Mouse (Mus musculus): ENCODE measurements around the gene Rps3. TPM values are rescaled to one million over a fixed set of nuclear protein-coding genes. Genes with fewer than 3 reads are reported as not detected.

Rps3 gene
- polyA plus RNA-seq, 1 experiment from 2014 or later: 969 TPM

DNA sequence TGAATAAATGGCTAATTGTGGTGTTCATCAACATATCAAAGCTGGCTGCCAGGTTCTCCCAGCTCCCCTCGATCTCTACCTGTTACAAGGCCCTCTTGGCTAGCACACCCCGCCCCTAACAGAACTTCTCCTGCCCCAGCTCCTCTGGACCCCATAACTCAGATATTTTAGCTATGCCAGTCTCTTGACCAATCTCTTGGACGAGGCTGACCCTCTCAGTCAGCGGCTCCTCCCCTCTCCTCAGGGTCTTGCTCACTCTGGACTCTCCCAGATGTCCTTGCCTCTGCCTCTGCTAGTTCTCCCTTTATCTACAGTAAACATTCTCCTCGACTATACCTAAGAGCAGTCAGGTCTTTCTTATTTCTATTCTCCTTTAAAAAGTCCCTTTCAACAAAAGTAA, 17.1 kb upstream of the Rps3 start:
- ATAC-seq (ENCODE audit: insufficient read depth) (peak; percentile 71; the same call in 1 of the 2 replicates), DNase-seq (no peak)
- H3K4me3 ChIP-seq (ENCODE audit: low read depth, low read length): no peak overlapping the region
- no peaks in the 10 kb centered on the region for H3K27me3 ChIP-seq (ENCODE audit: insufficient read depth, low read length)
- no peak overlapping the region for H3K9ac ChIP-seq
- TF ChIP-seq CTCF (IDR thresholded peaks at IDR 0.05; ENCODE audit: low read depth): no peak
- no peak overlapping the region for H3K4me2 ChIP-seq
- no peak overlapping the region for H3K27ac ChIP-seq (ENCODE audit: low read depth)
- WGBS: 19% methylated on average over 5 of the region's 5 CpGs
- 0 out of 2 replicates have a peak, but pooled peaks cover 3% of the 10 kb centered on the region for H3K4me1 ChIP-seq (ENCODE audit: insufficient read depth)
- H3K36me3 ChIP-seq (ENCODE audit: insufficient read depth): no peaks in the 10 kb centered on the region
- no peaks in the 10 kb centered on the region for H3K9me3 ChIP-seq (ENCODE audit: low read depth, low read length)

DNA sequence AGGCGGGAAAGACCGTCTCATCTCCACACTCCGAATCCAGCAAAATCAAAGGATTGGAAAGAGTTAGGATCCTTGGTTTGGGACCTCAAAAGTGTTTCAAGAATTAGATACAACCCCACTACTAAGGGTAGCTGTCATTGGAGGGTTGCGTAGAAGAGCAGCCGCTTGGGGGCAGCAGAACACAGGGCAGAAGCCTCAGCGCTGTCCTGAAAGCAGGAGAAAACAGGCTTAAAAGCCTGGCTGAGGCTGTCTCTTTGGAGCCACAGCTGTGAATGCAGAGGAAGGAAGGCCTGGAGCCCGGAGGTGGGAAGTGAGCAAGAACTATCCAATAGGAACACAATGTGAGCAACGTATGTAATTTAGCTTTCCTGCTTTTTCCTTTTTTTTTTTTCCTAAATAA, 16.7 kb upstream of the Rps3 start:
- no peak overlapping the region for H3K27ac ChIP-seq (ENCODE audit: low read depth)
- no peaks in the 10 kb centered on the region for H3K36me3 ChIP-seq (ENCODE audit: insufficient read depth)
- H3K9ac ChIP-seq: no peak overlapping the region
- no peak overlapping the region for H3K4me3 ChIP-seq (ENCODE audit: low read depth, low read length)
- H3K4me2 ChIP-seq: no peak overlapping the region
- H3K27me3 ChIP-seq (ENCODE audit: insufficient read depth, low read length): no peaks in the 10 kb centered on the region
- DNase-seq: peak; percentile 96
- WGBS: 3% methylated on average over 8 of the region's 8 CpGs
- peak; percentile 92 for ATAC-seq (ENCODE audit: insufficient read depth)
- H3K9me3 ChIP-seq (ENCODE audit: low read depth, low read length): no peaks in the 10 kb centered on the region
- 0 out of 2 replicates have a peak, but pooled peaks cover 3% of the 10 kb centered on the region for H3K4me1 ChIP-seq (ENCODE audit: insufficient read depth)
- TF ChIP-seq CTCF (IDR thresholded peaks at IDR 0.05; ENCODE audit: low read depth): peak; percentile 95

- DNase-seq: peak; percentile 66
These were observed 15.6 kb upstream of the Rps3 start for GRCm38 (mm10) chr7:99499128-99499527.

DNA sequence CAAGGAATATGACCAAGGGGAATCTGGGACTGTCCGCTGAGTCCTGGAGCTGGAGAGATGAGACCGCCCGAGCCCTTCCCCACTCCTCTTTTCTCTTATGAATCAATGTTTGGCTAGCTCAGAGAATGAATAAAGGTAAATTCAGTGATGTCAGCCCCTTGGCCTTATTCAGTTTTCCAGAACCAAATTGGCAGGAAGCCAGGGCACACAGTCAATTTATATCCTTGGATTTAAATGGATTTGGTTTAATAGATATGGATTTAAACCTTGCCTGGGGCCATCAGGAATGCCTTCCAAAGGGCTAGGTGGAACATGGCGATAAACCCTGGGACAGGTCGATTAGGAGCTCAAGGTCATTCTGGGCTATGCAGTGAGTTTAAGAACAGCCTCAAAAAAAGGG, 6.2 kb upstream of the Rps3 start:
- DNase-seq (no peak), ATAC-seq (ENCODE audit: insufficient read depth) (no peak)
- H3K4me2 ChIP-seq: no peak overlapping the region
- no peak overlapping the region for H3K27ac ChIP-seq (ENCODE audit: low read depth)
- no peak overlapping the region for H3K9ac ChIP-seq
- TF ChIP-seq CTCF (IDR thresholded peaks at IDR 0.05; ENCODE audit: low read depth): no peak
- no peaks in the 10 kb centered on the region for H3K9me3 ChIP-seq (ENCODE audit: low read depth, low read length)
- no peak overlapping the region for H3K4me3 ChIP-seq (ENCODE audit: low read depth, low read length)
- H3K27me3 ChIP-seq (ENCODE audit: insufficient read depth, low read length): no peaks in the 10 kb centered on the region
- H3K4me1 ChIP-seq (ENCODE audit: insufficient read depth): no peaks in the 10 kb centered on the region
- 70% methylated on average over 5 of the region's 5 CpGs for WGBS
- no peaks in the 10 kb centered on the region for H3K36me3 ChIP-seq (ENCODE audit: insufficient read depth)

More at GRCm38 (mm10) chr7:99499128-99499527, 15.6 kb upstream of the Rps3 start:
- 30% methylated on average over 1 of the region's 1 CpGs for WGBS
- no peak; the same call in 1 of the 2 replicates for ATAC-seq (ENCODE audit: insufficient read depth)
- H3K9ac ChIP-seq: no peak overlapping the region
- no peak overlapping the region for H3K27ac ChIP-seq (ENCODE audit: low read depth)
- no peak overlapping the region for H3K4me2 ChIP-seq
- H3K27me3 ChIP-seq (ENCODE audit: insufficient read depth, low read length): no peaks in the 10 kb centered on the region
- TF ChIP-seq CTCF (IDR thresholded peaks at IDR 0.05; ENCODE audit: low read depth): no peak
- H3K36me3 ChIP-seq (ENCODE audit: insufficient read depth): no peaks in the 10 kb centered on the region
- H3K4me1 ChIP-seq (ENCODE audit: insufficient read depth): 0 out of 2 replicates have a peak, but pooled peaks cover 3% of the 10 kb centered on the region
- H3K4me3 ChIP-seq (ENCODE audit: low read depth, low read length): no peak overlapping the region
- H3K9me3 ChIP-seq (ENCODE audit: low read depth, low read length): no peaks in the 10 kb centered on the region

DNA sequence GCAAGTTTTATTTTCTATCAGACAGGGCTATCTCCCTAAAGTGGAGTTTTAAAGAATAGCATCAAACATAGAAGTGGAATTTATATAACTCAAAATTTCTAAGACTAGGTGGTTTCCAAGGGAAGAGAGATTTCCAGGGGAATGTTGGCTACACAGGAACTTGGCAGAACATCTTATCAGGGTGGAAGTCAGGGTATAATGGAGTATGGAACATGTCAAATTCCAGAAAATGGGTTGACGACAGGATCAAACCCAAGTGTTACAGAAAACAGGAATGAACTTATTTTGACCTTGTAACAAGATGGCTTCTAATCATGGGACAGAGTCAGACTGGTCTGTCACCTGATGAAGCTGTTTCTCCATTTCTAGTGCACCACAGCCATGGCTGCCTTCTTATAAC, 1.1 kb upstream of the Rps3 start:
- DNase-seq (no peak), ATAC-seq (ENCODE audit: insufficient read depth) (no peak)
- Histone ChIP-seq H3K9me3 (ENCODE audit: low read depth, low read length) (no peaks in the 10 kb centered on the region), H3K9ac (no peak overlapping the region), H3K4me2 (no peak overlapping the region), H3K4me1 (ENCODE audit: insufficient read depth) (peaks cover 13% of the 10 kb centered on the region; the same call in 1 of the 2 replicates), H3K4me3 (ENCODE audit: low read depth, low read length) (no peak overlapping the region), H3K27ac (ENCODE audit: low read depth) (no peak overlapping the region), H3K27me3 (ENCODE audit: insufficient read depth, low read length) (no peaks in the 10 kb centered on the region), H3K36me3 (ENCODE audit: insufficient read depth) (peaks cover 30% of the 10 kb centered on the region)
- WGBS: 83% methylated on average over 1 of the region's 1 CpGs
- no peak for TF ChIP-seq CTCF (IDR thresholded peaks at IDR 0.05; ENCODE audit: low read depth)

- H3K4me1 ChIP-seq (ENCODE audit: insufficient read depth): peaks cover 13% of the 10 kb centered on the region; the same call in 1 of the 2 replicates
- ATAC-seq (ENCODE audit: insufficient read depth) (peak; percentile 46; the same call in 1 of the 2 replicates), DNase-seq (no peak)
- no peaks in the 10 kb centered on the region for H3K27me3 ChIP-seq (ENCODE audit: insufficient read depth, low read length)
- WGBS: 41% methylated on average over 8 of the region's 8 CpGs
- H3K9me3 ChIP-seq (ENCODE audit: low read depth, low read length): no peaks in the 10 kb centered on the region
- peak overlapping the region; percentile 86 for H3K4me3 ChIP-seq (ENCODE audit: low read depth, low read length)
- H3K4me2 ChIP-seq: peak overlapping the region; percentile 57
- H3K27ac ChIP-seq (ENCODE audit: low read depth): no peak overlapping the region
- TF ChIP-seq CTCF (IDR thresholded peaks at IDR 0.05; ENCODE audit: low read depth): no peak
- H3K36me3 ChIP-seq (ENCODE audit: insufficient read depth): peaks cover 38% of the 10 kb centered on the region
- H3K9ac ChIP-seq: no peak overlapping the region
These were observed 384 bp upstream of the Rps3 start for GRCm38 (mm10) chr7:99483924-99484319.

DNA sequence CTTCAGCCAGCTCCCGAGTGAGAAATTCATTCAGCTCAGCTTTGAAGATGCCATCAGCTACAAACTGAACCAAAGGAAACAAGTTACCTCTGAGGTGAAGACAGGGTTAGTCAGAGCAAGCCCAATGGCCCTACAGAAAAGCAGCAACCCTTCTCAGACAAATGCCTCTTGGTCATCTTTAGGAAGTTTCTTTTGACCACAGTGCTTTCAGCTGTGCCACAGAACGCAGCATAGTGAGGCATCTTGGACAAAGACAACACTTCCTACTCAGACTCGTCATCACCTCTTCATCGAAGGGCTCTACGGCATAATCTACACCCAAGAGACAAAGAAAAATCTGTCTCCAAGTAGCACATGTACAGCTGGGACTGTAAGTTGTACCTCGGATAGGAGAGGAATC, 901 bp downstream of the Rps3 start:
- Histone ChIP-seq H3K4me1 (ENCODE audit: insufficient read depth) (peaks cover 13% of the 10 kb centered on the region; the same call in 1 of the 2 replicates), H3K9me3 (ENCODE audit: low read depth, low read length) (no peaks in the 10 kb centered on the region), H3K4me2 (peak overlapping the region; percentile 89), H3K9ac (peak overlapping the region; percentile 82), H3K27ac (ENCODE audit: low read depth) (peak overlapping the region; percentile 89), H3K36me3 (ENCODE audit: insufficient read depth) (peaks cover 50% of the 10 kb centered on the region), H3K4me3 (ENCODE audit: low read depth, low read length) (peak overlapping the region; percentile 86), H3K27me3 (ENCODE audit: insufficient read depth, low read length) (no peaks in the 10 kb centered on the region)
- DNase-seq (no peak), ATAC-seq (ENCODE audit: insufficient read depth) (no peak)
- under 1% methylated on average over 6 of the region's 6 CpGs for WGBS
- no peak for TF ChIP-seq CTCF (IDR thresholded peaks at IDR 0.05; ENCODE audit: low read depth)
